ENCODE assay signal across 11 mouse cellular contexts in genomic region chr13:91430867-91431266, GRCm38 (mm10). TPM values are rescaled to one million over a fixed set of nuclear protein-coding genes. Genes with fewer than 3 reads are reported as not detected.
DNase-seq lines count a peak whose midpoint lies in the region; ATAC-seq and TF ChIP-seq lines count a peak whose summit lies in the region.
"Had no signal": no experiment of that assay in that cellular context is flagged by ENCODE, and none has a peak within 500 bp of the region (broad histone marks: within the 10 kb centered on the region; RNA-seq: fewer than 3 reads in every experiment).

No protein-coding gene starts in this region.

- no peak overlapping the region for H3K4me3 ChIP-seq in hindbrain, embryonic 14.5 days (replicated peaks; ENCODE audit: low read length)
- no peak overlapping the region for H3K4me3 ChIP-seq in hindbrain, embryonic 13.5 days
- no peak overlapping the region for H3K4me3 ChIP-seq in stomach, embryonic 15.5 days (replicated peaks)
- H3K4me3 ChIP-seq in stomach, postnatal 0 days (ENCODE audit: low read depth, low read length): no peak overlapping the region
- no peak overlapping the region for H3K4me3 ChIP-seq in liver, embryonic 11.5 days (ENCODE audit: low read depth, low read length)
- H3K4me3 ChIP-seq: limb, embryonic 15.5 days had no signal

- H3K9me3 ChIP-seq in hindbrain, embryonic 14.5 days (ENCODE audit: control insufficient read depth, low read length): no peaks in the 10 kb centered on the region
- H3K9me3 ChIP-seq in hindbrain, embryonic 13.5 days: no peaks in the 10 kb centered on the region
- no peaks in the 10 kb centered on the region for H3K9me3 ChIP-seq in stomach, embryonic 15.5 days
- H3K9me3 ChIP-seq in stomach, postnatal 0 days (ENCODE audit: control insufficient read depth, low read length): no peaks in the 10 kb centered on the region
- H3K9me3 ChIP-seq in liver, embryonic 11.5 days (ENCODE audit: control insufficient read depth, low read length): no peaks in the 10 kb centered on the region
- H3K9me3 ChIP-seq: limb, embryonic 15.5 days had no signal

- TF ChIP-seq CTCF in stomach, postnatal 0 days (IDR thresholded peaks at IDR 0.05; ENCODE audit: low read depth): no peak

- no peaks in the 10 kb centered on the region for H3K36me3 ChIP-seq in hindbrain, embryonic 14.5 days (replicated peaks; ENCODE audit: control insufficient read depth, insufficient read depth)
- no peaks in the 10 kb centered on the region for H3K36me3 ChIP-seq in hindbrain, embryonic 13.5 days
- H3K36me3 ChIP-seq in stomach, embryonic 15.5 days: no peaks in the 10 kb centered on the region
- no peaks in the 10 kb centered on the region for H3K36me3 ChIP-seq in stomach, postnatal 0 days (ENCODE audit: control insufficient read depth, insufficient read depth, low read length)
- H3K36me3 ChIP-seq in liver, embryonic 11.5 days (ENCODE audit: control insufficient read depth, insufficient read depth, low read length): no peaks in the 10 kb centered on the region
- H3K36me3 ChIP-seq: limb, embryonic 15.5 days had no signal

- 67% methylated on average over 5 of the region's 5 CpGs for whole genome bisulfite sequencing in hindbrain, embryonic 14.5 days
- WGBS in hindbrain, embryonic 13.5 days: 64% methylated on average over 5 of the region's 5 CpGs
- 52% methylated on average over 5 of the region's 5 CpGs for WGBS in stomach, embryonic 15.5 days
- 54% methylated on average over 5 of the region's 5 CpGs for WGBS in stomach, postnatal 0 days
- WGBS in liver, embryonic 11.5 days: 74% methylated on average over 5 of the region's 5 CpGs

- no peak for ATAC-seq in hindbrain, embryonic 14.5 days (ENCODE audit: low FRiP score)
- no peak for ATAC-seq in hindbrain, embryonic 13.5 days (ENCODE audit: low FRiP score)
- no peak for ATAC-seq in stomach, embryonic 15.5 days (ENCODE audit: insufficient read depth, low FRiP score, low read depth)
- no peak for ATAC-seq in stomach, postnatal 0 days (ENCODE audit: low FRiP score, low TSS enrichment)
- no peak for ATAC-seq in liver, embryonic 11.5 days (replicated peaks; ENCODE audit: low FRiP score)

- DNase-seq in hindbrain, embryonic 14.5 days (ENCODE audit: low spot score): no peak
- DNase-seq in stomach, postnatal 0 days (ENCODE audit: low spot score): no peak
- DNase-seq in liver, embryonic 11.5 days (ENCODE audit: low spot score): no peak
- DNase-seq in right cerebral cortex, adult 18-20 months: no peak
- DNase-seq in gastrocnemius, adult 18-20 months (ENCODE audit: low spot score): no peak
- DNase-seq in heart, postnatal 25 days (ENCODE audit: low spot score): no peak
- DNase-seq: gastrocnemius, postnatal 36 days; kidney, postnatal 10 days had no signal

- H3K27ac ChIP-seq in hindbrain, embryonic 14.5 days: 0 out of 2 replicates have a peak overlapping the region, but pooled peaks have one; percentile 32
- H3K27ac ChIP-seq in hindbrain, embryonic 13.5 days: no peak overlapping the region
- H3K27ac ChIP-seq in stomach, embryonic 15.5 days: no peak overlapping the region
- no peak overlapping the region for H3K27ac ChIP-seq in stomach, postnatal 0 days (replicated peaks)
- H3K27ac ChIP-seq in liver, embryonic 11.5 days (ENCODE audit: low read depth, low read length): no peak overlapping the region

- H3K9ac ChIP-seq in hindbrain, embryonic 14.5 days: no peak overlapping the region
- H3K9ac ChIP-seq in hindbrain, embryonic 13.5 days: no peak overlapping the region
- no peak overlapping the region for H3K9ac ChIP-seq in stomach, embryonic 15.5 days
- no peak overlapping the region for H3K9ac ChIP-seq in stomach, postnatal 0 days (ENCODE audit: low read length)
- no peak overlapping the region for H3K9ac ChIP-seq in liver, embryonic 11.5 days (ENCODE audit: low read depth, low read length)
- H3K9ac ChIP-seq: limb, embryonic 15.5 days had no signal

- intact Hi-C loops in heart, postnatal 25 days (cut with DNase I): no loop called here

- H3K27me3 ChIP-seq in hindbrain, embryonic 14.5 days (ENCODE audit: control insufficient read depth, insufficient read depth, low read length): no peaks in the 10 kb centered on the region
- H3K27me3 ChIP-seq in hindbrain, embryonic 13.5 days: no peaks in the 10 kb centered on the region
- H3K27me3 ChIP-seq in stomach, embryonic 15.5 days (replicated peaks): no peaks in the 10 kb centered on the region
- no peaks in the 10 kb centered on the region for H3K27me3 ChIP-seq in stomach, postnatal 0 days (ENCODE audit: control insufficient read depth, insufficient read depth, low read length)
- H3K27me3 ChIP-seq in liver, embryonic 11.5 days (replicated peaks; ENCODE audit: control insufficient read depth, insufficient read depth, low read length): no peaks in the 10 kb centered on the region
- H3K27me3 ChIP-seq: limb, embryonic 15.5 days had no signal

- no peak for TF ChIP-seq EP300 in stomach, postnatal 0 days (optimal IDR thresholded peaks at IDR 0.05)

- H3K4me2 ChIP-seq in hindbrain, embryonic 14.5 days (replicated peaks): no peak overlapping the region
- no peak overlapping the region for H3K4me2 ChIP-seq in hindbrain, embryonic 13.5 days
- H3K4me2 ChIP-seq in stomach, embryonic 15.5 days: 0 out of 2 replicates have a peak overlapping the region, but pooled peaks have one; percentile 3
- no peak overlapping the region for H3K4me2 ChIP-seq in stomach, postnatal 0 days (replicated peaks; ENCODE audit: low read depth)
- peak overlapping the region; percentile 23; the same call in 1 of the 2 replicates for H3K4me2 ChIP-seq in liver, embryonic 11.5 days
- H3K4me2 ChIP-seq: limb, embryonic 15.5 days had no signal

- peaks cover 15% of the 10 kb centered on the region for H3K4me1 ChIP-seq in hindbrain, embryonic 14.5 days (replicated peaks; ENCODE audit: control insufficient read depth, insufficient read depth, low read length)
- peaks cover 20% of the 10 kb centered on the region for H3K4me1 ChIP-seq in hindbrain, embryonic 13.5 days (replicated peaks)
- H3K4me1 ChIP-seq in stomach, embryonic 15.5 days: no peaks in the 10 kb centered on the region
- no peaks in the 10 kb centered on the region; the same call in 1 of the 2 replicates for H3K4me1 ChIP-seq in stomach, postnatal 0 days (replicated peaks; ENCODE audit: control insufficient read depth, insufficient read depth)
- no peaks in the 10 kb centered on the region for H3K4me1 ChIP-seq in liver, embryonic 11.5 days (replicated peaks; ENCODE audit: control insufficient read depth, insufficient read depth, low read length)

RNA-seq across cellular contexts. Expression of gene Ssbp2, which starts 29.2 kb away (rescaled TPM):
- 204 and 220 TPM in 2 replicates for polyA plus RNA-seq in hindbrain, embryonic 14.5 days (2014; fragmentation: Nextera tagmentation; extraction: Ambion mirVana)
- 205 and 206 TPM in 2 replicates for polyA plus RNA-seq in hindbrain, embryonic 13.5 days (2015; fragmentation: Nextera tagmentation; extraction: Ambion mirVana)
- polyA plus RNA-seq in stomach, embryonic 15.5 days (2015; fragmentation: Nextera tagmentation; extraction: Ambion mirVana): 114 and 121 TPM in 2 replicates
- polyA plus RNA-seq in stomach, postnatal 0 days (2015; fragmentation: Nextera tagmentation; extraction: Ambion mirVana): 59.2 and 69.0 TPM in 2 replicates
- polyA plus RNA-seq in liver, embryonic 11.5 days (2014; fragmentation: Nextera tagmentation; extraction: Ambion mirVana): 110 and 113 TPM in 2 replicates
- total RNA-seq in gastrocnemius, adult 18-20 months (2021): 10 to 100 TPM; 21.3 to 23.4 TPM
- total RNA-seq in heart, postnatal 25 days (2021): 10 to 100 TPM; 43.3 to 48.1 TPM

Comparison
In these comparisons a context has a peak if more than half of its experiments do, and no peak if none do; other contexts are left out.
1. H3K4me2 ChIP-seq: peak in stomach, embryonic 15.5 days (single experiment) and liver, embryonic 11.5 days (single experiment); none in hindbrain, embryonic 14.5 days (single experiment), hindbrain, embryonic 13.5 days (single experiment) and stomach, postnatal 0 days (single experiment).